Mouse (Mus musculus): ENCODE results near the gene Olfr692. TPM values are rescaled to one million over a fixed set of nuclear protein-coding genes. Genes with fewer than 3 reads are reported as not detected.
A peak's percentile ranks its signal among the peaks of the same experiment; 100 is the strongest.
"Not testable (repeated sequence)": the region's sequence is repeated elsewhere in the genome, so short reads cannot be mapped to it uniquely, and the experiment has no call there.

The Olfr692 gene
- polyA plus RNA-seq, 1 experiment = not detected

- peak; percentile 90 to 98 for DNase-seq (ENCODE audit: low read depth in 1 of 2, low spot score in 2 of 2)
- no peaks in the 10 kb centered on the region for H3K36me3 ChIP-seq (ENCODE audit: control insufficient read depth, insufficient read depth, low read length)
- H3K4me3 ChIP-seq (ENCODE audit: extremely low read depth, insufficient read depth, insufficient read length) = peak within 1 kb of the TSS; percentile 89
- WGBS = 1% methylated on average over 55 of the region's 55 CpGs
- H3K27me3 ChIP-seq (ENCODE audit: control insufficient read depth, insufficient read depth, low read length) = no peaks in the 10 kb centered on the region
- H3K27ac ChIP-seq (ENCODE audit: insufficient read depth, low read length) = peak within 1 kb of the TSS; percentile 74
- H3K4me1 ChIP-seq (ENCODE audit: control insufficient read depth, insufficient read depth, insufficient read length) = peaks cover 2% of the 10 kb centered on the region; the same call in 1 of the 2 replicates
- no peak for TF ChIP-seq CTCF (IDR thresholded peaks at IDR 0.05; ENCODE audit: extremely low read depth, insufficient read depth, insufficient read length, insufficient replicate concordance)
- TF ChIP-seq POLR2A (IDR thresholded peaks at IDR 0.05; ENCODE audit: low read depth, low read length) = no peak
Measured at GRCm38 (mm10) chr7:105399935-105400624, 32.0 kb downstream of the Olfr692 start, which contains the start of gene Fam160a2. Fam160a2 (minus strand) TSS chr7:105400054.

GRCm38 (mm10) chr7:105404268-105404667 lies 36.2 kb downstream of the Olfr692 start, which contains the start of gene Cnga4:
Cnga4 (plus strand) TSS chr7:105404568.
- TF ChIP-seq CTCF (IDR thresholded peaks at IDR 0.05; ENCODE audit: extremely low read depth, insufficient read depth, insufficient read length, insufficient replicate concordance) = no peak
- Histone ChIP-seq H3K36me3 (ENCODE audit: control insufficient read depth, insufficient read depth, low read length) (no peaks in the 10 kb centered on the region), H3K4me3 (ENCODE audit: extremely low read depth, insufficient read depth, insufficient read length) (no peak within 1 kb of the TSS), H3K4me1 (ENCODE audit: control insufficient read depth, insufficient read depth, insufficient read length) (no peaks in the 10 kb centered on the region; the same call in 1 of the 2 replicates), H3K27ac (ENCODE audit: insufficient read depth, low read length) (no peak within 1 kb of the TSS), H3K27me3 (ENCODE audit: control insufficient read depth, insufficient read depth, low read length) (no peaks in the 10 kb centered on the region)
- WGBS = 77% methylated on average over 5 of the region's 5 CpGs
- DNase-seq (ENCODE audit: low read depth in 1 of 2, low spot score in 2 of 2) = no peak

DNA sequence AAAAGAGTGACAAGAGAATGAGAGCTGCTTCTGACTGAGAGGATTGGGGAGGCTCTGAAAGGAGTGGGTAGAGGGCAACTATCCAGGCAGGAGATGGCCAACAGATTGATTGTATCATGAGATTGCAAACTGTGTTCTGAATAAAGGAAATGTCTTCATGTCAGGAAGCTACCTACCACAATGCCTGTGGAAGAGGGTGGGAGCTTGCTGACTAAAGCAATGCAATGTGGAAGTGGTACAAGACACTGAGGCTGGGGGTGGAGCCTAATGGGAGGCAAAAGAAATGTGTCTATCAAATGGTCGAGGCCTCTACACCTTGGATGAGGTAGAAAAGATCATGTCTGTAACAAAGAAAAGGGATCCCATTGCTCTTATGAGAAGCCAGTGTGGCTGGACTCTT lies 38.3 kb downstream of the Olfr692 start:
- H3K4me1 ChIP-seq (ENCODE audit: control insufficient read depth, insufficient read depth, insufficient read length) = no peaks in the 10 kb centered on the region
- no peak overlapping the region for H3K27ac ChIP-seq (ENCODE audit: insufficient read depth, low read length)
- no peaks in the 10 kb centered on the region for H3K36me3 ChIP-seq (ENCODE audit: control insufficient read depth, insufficient read depth, low read length)
- no peaks in the 10 kb centered on the region for H3K27me3 ChIP-seq (ENCODE audit: control insufficient read depth, insufficient read depth, low read length)
- no peak overlapping the region for H3K4me3 ChIP-seq (ENCODE audit: extremely low read depth, insufficient read depth, insufficient read length)
- WGBS = 51% methylated on average over 1 of the region's 1 CpGs
- TF ChIP-seq CTCF (IDR thresholded peaks at IDR 0.05; ENCODE audit: extremely low read depth, insufficient read depth, insufficient read length, insufficient replicate concordance) (no peak), POLR2A (IDR thresholded peaks at IDR 0.05; ENCODE audit: low read depth, low read length) (no peak)
- no peak for DNase-seq (ENCODE audit: low read depth in 1 of 2, low spot score in 2 of 2)

DNA sequence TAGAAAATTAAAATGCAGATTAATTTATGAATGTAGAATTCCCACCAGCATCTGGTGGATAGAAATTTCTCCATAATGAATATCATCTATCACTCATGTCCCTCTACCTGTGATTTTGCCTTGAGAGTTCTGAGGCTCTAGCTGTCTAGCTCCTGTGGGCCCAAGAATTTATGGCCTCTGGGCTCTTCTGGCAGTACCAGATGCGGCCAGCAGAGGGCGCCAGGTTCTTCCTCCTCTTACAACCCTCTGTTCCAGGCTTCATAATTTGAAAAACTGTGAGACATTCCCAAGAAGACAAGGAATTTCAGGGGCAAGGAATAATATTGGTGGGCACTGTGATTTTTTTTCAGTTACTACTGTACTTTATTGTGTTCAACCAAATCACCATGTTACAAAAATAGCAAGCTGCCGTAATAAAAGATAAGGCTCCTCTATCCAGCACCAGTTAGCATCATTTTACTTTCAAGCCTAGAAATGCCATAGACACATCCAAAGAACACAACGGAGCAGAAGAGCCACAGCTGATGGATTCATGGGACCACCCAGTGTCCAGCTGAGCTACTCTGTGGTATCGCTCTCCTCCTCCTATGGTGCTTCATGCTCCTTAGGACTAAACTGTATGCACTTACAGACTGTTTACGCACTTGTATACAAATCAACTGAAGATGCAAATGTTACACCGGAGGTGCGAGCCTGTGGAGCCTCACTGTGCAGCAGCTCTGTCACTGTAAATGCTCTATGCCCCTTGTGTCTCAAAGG lies 44.0 kb downstream of the Olfr692 start:
- H3K36me3 ChIP-seq (ENCODE audit: control insufficient read depth, insufficient read depth, low read length); H3K27ac ChIP-seq (ENCODE audit: insufficient read depth, low read length); H3K4me1 ChIP-seq (ENCODE audit: control insufficient read depth, insufficient read depth, insufficient read length); H3K4me3 ChIP-seq (ENCODE audit: extremely low read depth, insufficient read depth, insufficient read length); H3K27me3 ChIP-seq (ENCODE audit: control insufficient read depth, insufficient read depth, low read length): not testable (repeated sequence)
- peak; percentile 91; the same call in 1 of the 2 replicates for TF ChIP-seq CTCF (IDR thresholded peaks at IDR 0.05; ENCODE audit: extremely low read depth, insufficient read depth, insufficient read length, insufficient replicate concordance)
- peak in 1 of 2 experiments; percentile 58 for DNase-seq (ENCODE audit: low read depth in 1 of 2, low spot score in 2 of 2)
- WGBS = 58% methylated on average over 8 of the region's 8 CpGs

- no peak for DNase-seq (ENCODE audit: low read depth in 1 of 2, low spot score in 2 of 2)
- no peak overlapping the region for H3K27ac ChIP-seq (ENCODE audit: insufficient read depth, low read length)
- WGBS = 78% methylated on average over 6 of the region's 6 CpGs
- no peaks in the 10 kb centered on the region for H3K36me3 ChIP-seq (ENCODE audit: control insufficient read depth, insufficient read depth, low read length)
- no peak for TF ChIP-seq POLR2A (IDR thresholded peaks at IDR 0.05; ENCODE audit: low read depth, low read length)
- TF ChIP-seq CTCF (IDR thresholded peaks at IDR 0.05; ENCODE audit: extremely low read depth, insufficient read depth, insufficient read length, insufficient replicate concordance) = no peak
- no peaks in the 10 kb centered on the region for H3K27me3 ChIP-seq (ENCODE audit: control insufficient read depth, insufficient read depth, low read length)
- H3K4me1 ChIP-seq (ENCODE audit: control insufficient read depth, insufficient read depth, insufficient read length) = no peaks in the 10 kb centered on the region
- no peak overlapping the region for H3K4me3 ChIP-seq (ENCODE audit: extremely low read depth, insufficient read depth, insufficient read length)
Measured at GRCm38 (mm10) chr7:105414385-105414784, 46.4 kb downstream of the Olfr692 start.

GRCm38 (mm10) chr7:105416529-105416928 lies 48.5 kb downstream of the Olfr692 start:
- WGBS = 88% methylated on average over 7 of the region's 7 CpGs
- H3K27me3 ChIP-seq (ENCODE audit: control insufficient read depth, insufficient read depth, low read length) = no peaks in the 10 kb centered on the region
- no peaks in the 10 kb centered on the region for H3K36me3 ChIP-seq (ENCODE audit: control insufficient read depth, insufficient read depth, low read length)
- H3K4me1 ChIP-seq (ENCODE audit: control insufficient read depth, insufficient read depth, insufficient read length) = no peaks in the 10 kb centered on the region
- H3K4me3 ChIP-seq (ENCODE audit: extremely low read depth, insufficient read depth, insufficient read length) = no peak overlapping the region
- TF ChIP-seq POLR2A (IDR thresholded peaks at IDR 0.05; ENCODE audit: low read depth, low read length) = no peak
- no peak for TF ChIP-seq CTCF (IDR thresholded peaks at IDR 0.05; ENCODE audit: extremely low read depth, insufficient read depth, insufficient read length, insufficient replicate concordance)
- no peak overlapping the region for H3K27ac ChIP-seq (ENCODE audit: insufficient read depth, low read length)
- DNase-seq (ENCODE audit: low read depth in 1 of 2, low spot score in 2 of 2) = no peak

- no peak for TF ChIP-seq CTCF (IDR thresholded peaks at IDR 0.05; ENCODE audit: extremely low read depth, insufficient read depth, insufficient read length, insufficient replicate concordance)
- TF ChIP-seq POLR2A (IDR thresholded peaks at IDR 0.05; ENCODE audit: low read depth, low read length) = no peak
- Histone ChIP-seq H3K36me3 (ENCODE audit: control insufficient read depth, insufficient read depth, low read length) (no peaks in the 10 kb centered on the region), H3K27me3 (ENCODE audit: control insufficient read depth, insufficient read depth, low read length) (no peaks in the 10 kb centered on the region), H3K27ac (ENCODE audit: insufficient read depth, low read length) (no peak overlapping the region), H3K4me1 (ENCODE audit: control insufficient read depth, insufficient read depth, insufficient read length) (no peaks in the 10 kb centered on the region), H3K4me3 (ENCODE audit: extremely low read depth, insufficient read depth, insufficient read length) (no peak overlapping the region)
- no peak for DNase-seq (ENCODE audit: low read depth in 1 of 2, low spot score in 2 of 2)
- WGBS = 88% methylated on average over 5 of the region's 5 CpGs
Measured at GRCm38 (mm10) chr7:105418106-105418505, 50.1 kb downstream of the Olfr692 start.

Other genes with a start within 250 kb of the Olfr692 start
- gene Olfr683, start 221.2 kb upstream of the Olfr692 start, polyA plus RNA-seq (2012; rRNA removed) = not detected in 2 replicates
- gene Olfr684, start 204.6 kb upstream of the Olfr692 start, polyA plus RNA-seq (2012; rRNA removed) = not detected in 2 replicates
- not detected in 2 replicates for gene Olfr685, start 182.2 kb upstream of the Olfr692 start, polyA plus RNA-seq (2012; rRNA removed)
- not detected in 2 replicates for gene Olfr686, start 160.7 kb upstream of the Olfr692 start, polyA plus RNA-seq (2012; rRNA removed)
- not detected in 2 replicates for gene Olfr688, start 80.1 kb upstream of the Olfr692 start, polyA plus RNA-seq (2012; rRNA removed)
- not detected in 2 replicates for gene Olfr689, start 57.1 kb upstream of the Olfr692 start, polyA plus RNA-seq (2012; rRNA removed)
- gene Olfr690, start 34.1 kb upstream of the Olfr692 start, polyA plus RNA-seq (2012; rRNA removed) = not detected in 2 replicates
- not detected in 2 replicates for gene Olfr691, start 26.0 kb upstream of the Olfr692 start, polyA plus RNA-seq (2012; rRNA removed)
- gene Gm5901, start 6.8 kb downstream of the Olfr692 start, polyA plus RNA-seq (2012; rRNA removed) = not detected in 2 replicates
- gene Fam160a2, start 31.8 kb downstream of the Olfr692 start, polyA plus RNA-seq (2012; rRNA removed) = 36.2 and 38.6 TPM in 2 replicates
- gene Cnga4, start 36.3 kb downstream of the Olfr692 start, polyA plus RNA-seq (2012; rRNA removed) = not detected in 2 replicates
- gene Cckbr, start 57.5 kb downstream of the Olfr692 start, polyA plus RNA-seq (2012; rRNA removed) = 0.11 TPM in 1 of 2 replicates, not detected in the other
- 35.1 and 53.9 TPM in 2 replicates for gene Cavin3, start 114.1 kb downstream of the Olfr692 start, polyA plus RNA-seq (2012; rRNA removed)
- 20.3 and 23.9 TPM in 2 replicates for gene Smpd1, start 186.1 kb downstream of the Olfr692 start, polyA plus RNA-seq (2012; rRNA removed)
- gene Apbb1, start 213.4 kb downstream of the Olfr692 start, polyA plus RNA-seq (2012; rRNA removed) = 9.9 and 12.7 TPM in 2 replicates
- 0.37 and 0.61 TPM in 2 replicates for gene Hpx, start 231.9 kb downstream of the Olfr692 start, polyA plus RNA-seq (2012; rRNA removed)

Data from spleen, adult 2 months (tissue).